Mouse (Mus musculus) stomach, postnatal 0 days (tissue): ENCODE measurements around the gene Exosc7. TPM values are rescaled to one million over a fixed set of nuclear protein-coding genes. Genes with fewer than 3 reads are reported as not detected.

ENCODE experiments used
- ATAC-seq: fragments of 200-750 bp; cut with Nextera tagmentation; 2 replicates; pipeline ENCODE4 v1.8.0; 2017; ENCODE audit not compliant: low FRiP score, low TSS enrichment
- DNase-seq: peaks from one replicate; pipeline ENCODE4 v3.0.0-alpha.2; 2016; ENCODE audit warnings: low spot score
- H3K27ac ChIP-seq: fragments of 300-500 bp; sonication (generic); replicated peaks from 2 replicates; pipeline ENCODE4 v1.5.1; 2014; ENCODE audit warnings: mild to moderate bottlenecking, control low read depth
- H3K27me3 ChIP-seq: fragments of 300-500 bp; sonication (generic); 2 replicates; pipeline ENCODE4 v1.6.1; 2014; ENCODE audit warnings: low read length; ENCODE audit not compliant: control insufficient read depth, insufficient read depth
- H3K36me3 ChIP-seq: fragments of 300-500 bp; sonication (generic); 2 replicates; pipeline ENCODE4 v1.6.1; 2014; ENCODE audit warnings: low read length, mixed read lengths; ENCODE audit not compliant: control insufficient read depth, insufficient read depth
- H3K4me1 ChIP-seq: fragments of 300-500 bp; sonication (generic); replicated peaks from 2 replicates; pipeline ENCODE4 v1.6.1; 2014; ENCODE audit warnings: antibody characterized with exemption; ENCODE audit not compliant: control insufficient read depth, insufficient read depth
- H3K4me2 ChIP-seq: fragments of 300-500 bp; sonication (generic); replicated peaks from 2 replicates; pipeline ENCODE4 v1.6.1; 2014; ENCODE audit warnings: low read depth, mild to moderate bottlenecking, control low read depth, moderate library complexity
- H3K4me3 ChIP-seq: fragments of 300-500 bp; sonication (generic); 2 replicates; pipeline ENCODE4 v1.5.1; 2014; ENCODE audit warnings: low read depth, low read length, control low read depth
- H3K9ac ChIP-seq: fragments of 300-500 bp; sonication (generic); 2 replicates; pipeline ENCODE4 v1.6.1; 2014; ENCODE audit warnings: mild to moderate bottlenecking, low read length, control low read depth, mixed read lengths
- H3K9me3 ChIP-seq: fragments of 300-500 bp; sonication (generic); 2 replicates; pipeline ENCODE4 v1.6.1; 2016; ENCODE audit warnings: low read length; ENCODE audit not compliant: control insufficient read depth
- CTCF ChIP-seq: IDR thresholded peaks from 2 replicates; pipeline ENCODE4 v1.5.1; 2016; ENCODE audit warnings: antibody characterized with exemption, low read depth, mild to moderate bottlenecking, moderate library complexity
- EP300 ChIP-seq: optimal IDR thresholded peaks from 2 replicates; pipeline ENCODE3; 2016; ENCODE audit warnings: antibody characterized with exemption
- WGBS: fragments of 180-500 bp; shearing (Covaris S2); extraction: QIAGEN DNeasy Blood & Tissue Kit; methylation state at CpG from one replicate; pipeline ENCODE4 v1.1.7; 2014; 5-methylcytosine and 5-hydroxymethylcytosine counted together
- polyA plus RNA-seq: library from polyadenylated mRNA; unstranded; fragments of >200 nt; fragmentation: Nextera tagmentation; extraction: Ambion mirVana; gene quantifications from 2 replicates; pipeline ENCODE4 v1.2.1, GENCODE M21; 2015

The Exosc7 gene
- polyA plus RNA-seq, 1 experiment from 2014 or later, result 73.5 TPM

- peak; percentile 64 for ATAC-seq
- no peaks in the 10 kb centered on the region for H3K9me3 ChIP-seq
- H3K27me3 ChIP-seq, result no peaks in the 10 kb centered on the region
- H3K4me3 ChIP-seq, result peak overlapping the region; percentile 87
- H3K36me3 ChIP-seq, result no peaks in the 10 kb centered on the region; the same call in 1 of the 2 replicates
- peaks cover 6% of the 10 kb centered on the region; the same call in 1 of the 2 replicates for H3K4me1 ChIP-seq
- peak; percentile 47 for DNase-seq
- peak overlapping the region; percentile 94 for H3K9ac ChIP-seq
- peak overlapping the region; percentile 88 for H3K4me2 ChIP-seq
- WGBS, result 35% methylated on average over 8 of the region's 8 CpGs
- peak overlapping the region; percentile 97 for H3K27ac ChIP-seq
- TF ChIP-seq CTCF, result peak; percentile 21
- no peak for TF ChIP-seq EP300
Observed at GRCm38 (mm10) chr9:123111751-123112221, 1.2 kb upstream of the Exosc7 start.

GRCm38 (mm10) chr9:123113931-123114330 lies 916 bp downstream of the Exosc7 start:
- H3K9me3 ChIP-seq, result no peaks in the 10 kb centered on the region

GRCm38 (mm10) chr9:123115566-123115965 lies 2.6 kb downstream of the Exosc7 start:
- Histone ChIP-seq H3K9ac (no peak overlapping the region), H3K4me1 (peaks cover 6% of the 10 kb centered on the region; the same call in 1 of the 2 replicates), H3K27me3 (no peaks in the 10 kb centered on the region), H3K4me3 (no peak overlapping the region), H3K27ac (no peak overlapping the region), H3K4me2 (no peak overlapping the region), H3K9me3 (no peaks in the 10 kb centered on the region), H3K36me3 (peaks cover 13% of the 10 kb centered on the region)
- DNase-seq (no peak), ATAC-seq (no peak)
- no peak for TF ChIP-seq CTCF
- no peak for TF ChIP-seq EP300
- 96% methylated on average over 1 of the region's 1 CpGs for WGBS

More at GRCm38 (mm10) chr9:123113931-123114330, 916 bp downstream of the Exosc7 start:
- no peaks in the 10 kb centered on the region for H3K27me3 ChIP-seq
- ATAC-seq, result no peak
- H3K4me1 ChIP-seq, result peaks cover 6% of the 10 kb centered on the region; the same call in 1 of the 2 replicates
- H3K27ac ChIP-seq, result peak overlapping the region; percentile 97
- no peak for TF ChIP-seq CTCF
- TF ChIP-seq EP300, result no peak
- DNase-seq, result no peak
- H3K4me3 ChIP-seq, result peak overlapping the region; percentile 87
- peak overlapping the region; percentile 94 for H3K9ac ChIP-seq
- peaks cover 3% of the 10 kb centered on the region; the same call in 1 of the 2 replicates for H3K36me3 ChIP-seq
- 39% methylated on average over 6 of the region's 6 CpGs for WGBS
- H3K4me2 ChIP-seq, result peak overlapping the region; percentile 88

GRCm38 (mm10) chr9:123123017-123123416 lies 10.0 kb downstream of the Exosc7 start:
- ATAC-seq (no peak), DNase-seq (no peak)
- Histone ChIP-seq H3K4me3 (no peak overlapping the region), H3K27me3 (no peaks in the 10 kb centered on the region), H3K9ac (no peak overlapping the region), H3K27ac (0 out of 2 replicates have a peak overlapping the region, but pooled peaks have one; percentile 2), H3K4me1 (no peaks in the 10 kb centered on the region), H3K4me2 (no peak overlapping the region), H3K9me3 (no peaks in the 10 kb centered on the region), H3K36me3 (peaks cover 32% of the 10 kb centered on the region)
- WGBS, result 84% methylated on average over 3 of the region's 3 CpGs
- TF ChIP-seq CTCF (no peak), EP300 (no peak)

GRCm38 (mm10) chr9:123123571-123124412 lies 10.8 kb downstream of the Exosc7 start:
- no peak overlapping the region for H3K4me3 ChIP-seq
- no peak overlapping the region for H3K4me2 ChIP-seq
- peak; percentile 87 for TF ChIP-seq CTCF
- TF ChIP-seq EP300, result no peak
- H3K9ac ChIP-seq, result no peak overlapping the region
- H3K36me3 ChIP-seq, result peaks cover 34% of the 10 kb centered on the region
- H3K4me1 ChIP-seq, result no peaks in the 10 kb centered on the region
- DNase-seq, result peak; percentile 65
- ATAC-seq, result peak; percentile 88
- H3K9me3 ChIP-seq, result no peaks in the 10 kb centered on the region
- no peaks in the 10 kb centered on the region for H3K27me3 ChIP-seq
- peak overlapping the region; percentile 79 for H3K27ac ChIP-seq
- WGBS, result 64% methylated on average over 6 of the region's 6 CpGs
